Mouse (Mus musculus) layer of hippocampus, adult 18-20 months (tissue): ENCODE data around the gene Man2a1. TPM values are rescaled to one million over a fixed set of nuclear protein-coding genes. Genes with fewer than 3 reads are reported as not detected.

Source experiments
- DNase-seq, 2 experiments: peaks; one replicate each; pipeline ENCODE4 v3.0.0; 2022; ENCODE audit warnings: low spot score in 2 of 2
- total RNA-seq, 2 experiments: library from RNA; stranded (reverse); gene quantifications; 2 replicates each; pipeline ENCODE4 v1.2.3; 2021

Gene Man2a1
- total RNA-seq, 2 experiments from 2014 or later = 15.9 to 16.5 TPM

- DNase-seq = peak in 1 of 2 experiments; percentile 63
These were observed 1.4 kb downstream of the Man2a1 start for GRCm38 (mm10) chr17:64601751-64602578.

GRCm38 (mm10) chr17:64603134-64603533, 2.6 kb downstream of the Man2a1 start:
- no peak for DNase-seq

- no peak for DNase-seq
These were observed 3.0 kb downstream of the Man2a1 start for GRCm38 (mm10) chr17:64603534-64603933.

GRCm38 (mm10) chr17:64604163-64604562, 3.6 kb downstream of the Man2a1 start:
- no peak for DNase-seq

- no peak for DNase-seq
These were observed 7.7 kb downstream of the Man2a1 start for GRCm38 (mm10) chr17:64608228-64608627.

- no peak for DNase-seq
These were observed 8.5 kb downstream of the Man2a1 start for GRCm38 (mm10) chr17:64608923-64609598.

GRCm38 (mm10) chr17:64609741-64610140, 9.2 kb downstream of the Man2a1 start:
- no peak for DNase-seq

GRCm38 (mm10) chr17:64611426-64611825, 10.9 kb downstream of the Man2a1 start:
- DNase-seq = no peak

GRCm38 (mm10) chr17:64612135-64612885, 11.8 kb downstream of the Man2a1 start:
- no peak for DNase-seq

GRCm38 (mm10) chr17:64612930-64613329, 12.4 kb downstream of the Man2a1 start:
- DNase-seq = no peak

- no peak for DNase-seq
These were observed 12.8 kb downstream of the Man2a1 start for GRCm38 (mm10) chr17:64613351-64613750.

GRCm38 (mm10) chr17:64614804-64615203, 14.3 kb downstream of the Man2a1 start:
- DNase-seq = no peak

GRCm38 (mm10) chr17:64615420-64615819, 14.9 kb downstream of the Man2a1 start:
- no peak for DNase-seq

GRCm38 (mm10) chr17:64616259-64616658, 15.7 kb downstream of the Man2a1 start:
- no peak for DNase-seq

- no peak for DNase-seq
These were observed 17.3 kb downstream of the Man2a1 start for GRCm38 (mm10) chr17:64617838-64618237.

GRCm38 (mm10) chr17:64618996-64619395, 18.5 kb downstream of the Man2a1 start:
- no peak for DNase-seq

- no peak for DNase-seq
These were observed 19.6 kb downstream of the Man2a1 start for GRCm38 (mm10) chr17:64620135-64620534.

- no peak for DNase-seq
These were observed 20.1 kb downstream of the Man2a1 start for GRCm38 (mm10) chr17:64620627-64621026.

- DNase-seq = no peak
These were observed 20.7 kb downstream of the Man2a1 start for GRCm38 (mm10) chr17:64621226-64621625.

- no peak for DNase-seq
These were observed 21.3 kb downstream of the Man2a1 start for GRCm38 (mm10) chr17:64621649-64622351.

GRCm38 (mm10) chr17:64622352-64622886, 21.9 kb downstream of the Man2a1 start:
- no peak for DNase-seq
